Mouse (Mus musculus) midbrain, embryonic 10.5 days (tissue): Measurements from ENCODE around the gene Dppa4. TPM values are rescaled to one million over a fixed set of nuclear protein-coding genes. Genes with fewer than 3 reads are reported as not detected.

Source experiments
- DNase-seq: peaks from one replicate; pipeline ENCODE4 v3.0.0-alpha.2; 2017; ENCODE audit warnings: low spot score
- H3K27ac ChIP-seq: fragments of 300-500 bp; sonication (generic); replicated peaks from 2 replicates; pipeline ENCODE4 v1.5.1; 2016; ENCODE audit warnings: mild to moderate bottlenecking
- H3K27me3 ChIP-seq: fragments of 300-500 bp; sonication (generic); 2 replicates; pipeline ENCODE4 v1.6.1; 2016; ENCODE audit warnings: low read depth, mild to moderate bottlenecking; ENCODE audit not compliant: poor library complexity, severe bottlenecking
- H3K36me3 ChIP-seq: fragments of 300-500 bp; sonication (generic); 2 replicates; pipeline ENCODE4 v1.6.1; 2016; ENCODE audit warnings: mild to moderate bottlenecking, moderate library complexity
- H3K4me1 ChIP-seq: fragments of 300-500 bp; sonication (generic); 2 replicates; pipeline ENCODE4 v1.6.1; 2016
- H3K4me3 ChIP-seq: fragments of 300-500 bp; sonication (generic); 2 replicates; pipeline ENCODE4 v1.5.1; 2016; ENCODE audit warnings: mild to moderate bottlenecking, moderate library complexity
- H3K9me3 ChIP-seq: fragments of 300-500 bp; sonication (generic); replicated peaks from 2 replicates; pipeline ENCODE4 v1.6.1; 2016; ENCODE audit warnings: mild to moderate bottlenecking
- WGBS: fragments of 180-500 bp; shearing (Covaris S2); methylation state at CpG from one replicate; pipeline ENCODE4 v1.1.7; 2016; 5-methylcytosine and 5-hydroxymethylcytosine counted together
- polyA plus RNA-seq: library from polyadenylated mRNA; unstranded; fragments of >200 nt; fragmentation: Nextera tagmentation; extraction: Ambion mirVana; gene quantifications from 2 replicates; pipeline ENCODE4 v1.2.1, GENCODE M21; 2016

Dppa4 gene
- polyA plus RNA-seq, 1 experiment from 2014 or later, result not detected

- DNase-seq, result no peak
- no peaks in the 10 kb centered on the region for H3K27me3 ChIP-seq
- H3K4me1 ChIP-seq, result no peaks in the 10 kb centered on the region
- H3K36me3 ChIP-seq, result no peaks in the 10 kb centered on the region
- no peak overlapping the region for H3K4me3 ChIP-seq
- H3K9me3 ChIP-seq, result no peaks in the 10 kb centered on the region
- 83% methylated on average over 4 of the region's 4 CpGs for WGBS
- no peak overlapping the region for H3K27ac ChIP-seq
Observed at GRCm38 (mm10) chr16:48335326-48335725, 51.8 kb downstream of the Dppa4 start.

Other genes with a start within 250 kb of the Dppa4 start
- not detected in 2 replicates for gene Dppa2, start 20.2 kb downstream of the Dppa4 start, polyA plus RNA-seq
- not detected in 2 replicates for gene Gm5485, start 128.7 kb downstream of the Dppa4 start, polyA plus RNA-seq
- gene Morc1, start 147.5 kb downstream of the Dppa4 start, polyA plus RNA-seq, result 0.07 TPM in 1 of 2 replicates, not detected in the other